Mouse (Mus musculus) limb, embryonic 13.5 days (tissue): ENCODE results near the gene Peli3. TPM values are rescaled to one million over a fixed set of nuclear protein-coding genes. Genes with fewer than 3 reads are reported as not detected.

Source experiments
- ATAC-seq: fragments of 200-750 bp; cut with Nextera tagmentation; 2 replicates; pipeline ENCODE4 v1.8.0; 2017; ENCODE audit warnings: low read depth, moderate number of reproducible peaks, moderate TSS enrichment; ENCODE audit not compliant: low FRiP score
- H3K27ac ChIP-seq: fragments of 300-500 bp; sonication (generic); 2 replicates; pipeline ENCODE4 v1.5.1; 2015; ENCODE audit warnings: inconsistent platforms, mild to moderate bottlenecking, moderate library complexity
- H3K27me3 ChIP-seq: fragments of 300-500 bp; sonication (generic); 2 replicates; pipeline ENCODE4 v1.6.1; 2015; ENCODE audit warnings: mild to moderate bottlenecking, inconsistent platforms
- H3K36me3 ChIP-seq: fragments of 300-500 bp; sonication (generic); 2 replicates; pipeline ENCODE4 v1.6.1; 2015; ENCODE audit warnings: inconsistent platforms, mild to moderate bottlenecking, moderate library complexity
- H3K4me1 ChIP-seq: fragments of 300-500 bp; sonication (generic); 2 replicates; pipeline ENCODE4 v1.6.1; 2015; ENCODE audit warnings: inconsistent platforms
- H3K4me2 ChIP-seq: fragments of 300-500 bp; sonication (generic); replicated peaks from 2 replicates; pipeline ENCODE4 v1.6.1; 2015; ENCODE audit warnings: inconsistent platforms, mild to moderate bottlenecking, moderate library complexity
- H3K4me3 ChIP-seq: fragments of 300-500 bp; sonication (generic); 2 replicates; pipeline ENCODE4 v1.5.1; 2015; ENCODE audit warnings: moderate library complexity, mild to moderate bottlenecking, inconsistent platforms
- H3K9ac ChIP-seq: fragments of 300-500 bp; sonication (generic); 2 replicates; pipeline ENCODE4 v1.6.1; 2015; ENCODE audit warnings: mild to moderate bottlenecking, inconsistent platforms
- H3K9me3 ChIP-seq: fragments of 300-500 bp; sonication (generic); 2 replicates; pipeline ENCODE4 v1.6.1; 2016; ENCODE audit warnings: inconsistent platforms
- WGBS: fragments of 180-500 bp; shearing (Covaris S2); methylation state at CpG from one replicate; pipeline ENCODE4 v1.1.7; 2015; 5-methylcytosine and 5-hydroxymethylcytosine counted together
- polyA plus RNA-seq: library from polyadenylated mRNA; unstranded; fragments of >200 nt; fragmentation: Nextera tagmentation; extraction: Ambion mirVana; gene quantifications from 2 replicates; pipeline ENCODE4 v1.2.1, GENCODE M21; 2015

Peli3 gene
- polyA plus RNA-seq, 1 experiment from 2014 or later, result 3.4 TPM

- Histone ChIP-seq H3K27me3 (0 out of 2 replicates have a peak, but pooled peaks cover 12% of the 10 kb centered on the region), H3K4me1 (peaks cover 7% of the 10 kb centered on the region), H3K4me3 (no peak overlapping the region), H3K36me3 (peaks cover 8% of the 10 kb centered on the region; the same call in 1 of the 2 replicates), H3K9ac (no peak overlapping the region), H3K27ac (no peak overlapping the region), H3K4me2 (no peak overlapping the region), H3K9me3 (no peaks in the 10 kb centered on the region)
- no peak for ATAC-seq
- 76% methylated on average over 17 of the region's 17 CpGs for WGBS
Measured at GRCm38 (mm10) chr19:4937444-4938310, 5.2 kb downstream of the Peli3 start.

- H3K4me1 ChIP-seq, result peaks cover under 1% of the 10 kb centered on the region; the same call in 1 of the 2 replicates
- H3K27me3 ChIP-seq, result 0 out of 2 replicates have a peak, but pooled peaks cover 7% of the 10 kb centered on the region
- H3K4me3 ChIP-seq, result no peak overlapping the region
- no peaks in the 10 kb centered on the region for H3K9me3 ChIP-seq
- peaks cover 14% of the 10 kb centered on the region; the same call in 1 of the 2 replicates for H3K36me3 ChIP-seq
- no peak overlapping the region for H3K4me2 ChIP-seq
- no peak overlapping the region for H3K27ac ChIP-seq
- ATAC-seq, result no peak
- H3K9ac ChIP-seq, result no peak overlapping the region
- 80% methylated on average over 2 of the region's 2 CpGs for WGBS
Measured at GRCm38 (mm10) chr19:4936896-4937295, 6.0 kb downstream of the Peli3 start.

DNA sequence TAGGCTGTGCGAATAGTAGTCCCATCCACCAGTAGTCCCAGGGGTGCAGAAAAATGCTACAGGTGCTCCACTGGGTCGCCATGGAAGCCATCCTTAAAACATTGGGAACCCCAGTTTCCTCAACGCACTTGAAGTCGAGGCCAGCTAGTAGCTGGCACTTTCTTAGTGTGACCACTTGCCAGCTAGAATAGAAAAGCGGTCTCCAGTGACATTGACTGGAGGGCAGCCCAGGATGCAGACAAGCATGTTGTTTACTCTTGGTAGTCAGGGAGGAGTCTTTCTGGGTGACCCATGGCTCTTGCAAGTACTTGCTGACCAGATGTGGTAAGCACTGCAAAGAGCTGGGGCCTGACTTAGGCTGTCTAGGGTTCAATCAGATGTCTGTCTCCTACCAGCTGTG, 14.1 kb downstream of the Peli3 start:
- Histone ChIP-seq H3K9ac (peak overlapping the region; percentile 74), H3K27me3 (no peaks in the 10 kb centered on the region), H3K36me3 (peaks cover 37% of the 10 kb centered on the region), H3K4me2 (peak overlapping the region; percentile 67), H3K27ac (peak overlapping the region; percentile 79), H3K4me3 (peak overlapping the region; percentile 67), H3K4me1 (peaks cover 19% of the 10 kb centered on the region), H3K9me3 (no peaks in the 10 kb centered on the region)
- no peak for ATAC-seq
- 65% methylated on average over 5 of the region's 5 CpGs for WGBS

DNA sequence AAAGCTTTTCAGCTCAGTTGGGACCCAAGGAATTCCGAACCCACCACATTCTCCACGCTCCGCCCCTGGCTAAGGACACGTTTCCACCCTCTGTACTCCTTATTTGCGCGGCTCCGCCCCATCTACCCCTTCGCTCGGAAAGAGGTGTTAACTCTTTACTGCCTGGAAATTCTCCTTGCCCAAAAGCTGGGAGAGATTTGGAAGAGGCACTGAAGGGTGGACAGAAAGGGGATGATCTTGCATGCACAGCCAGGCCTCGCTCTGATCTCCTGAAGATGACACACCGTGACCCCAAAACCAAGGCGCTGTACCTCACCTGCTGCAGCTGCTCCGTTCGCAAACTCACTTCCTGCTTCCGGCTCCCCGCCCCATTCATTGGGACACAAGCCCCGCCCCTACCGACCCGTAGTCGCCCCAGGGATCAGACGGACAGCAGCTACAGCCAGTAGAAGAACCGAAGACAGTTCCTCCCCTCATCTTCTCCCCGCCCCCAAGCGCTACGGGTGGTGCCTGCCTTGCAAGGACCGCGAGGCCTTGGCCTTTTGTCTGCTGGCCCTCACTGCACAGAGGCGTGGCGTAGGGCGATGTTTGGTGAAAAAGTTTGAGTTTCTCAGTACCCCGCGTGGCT, 14.9 kb downstream of the Peli3 start, which contains the start of gene Dpp3:
Gene Dpp3, minus strand, starts transcription at position 384 of the 628 bp plus-strand sequence.
- 0% methylated on average over 32 of the region's 32 CpGs for WGBS
- H3K27me3 ChIP-seq, result no peaks in the 10 kb centered on the region
- peak within 1 kb of the TSS; percentile 67 for H3K4me3 ChIP-seq
- ATAC-seq, result peak; percentile 99
- H3K4me2 ChIP-seq, result peak within 1 kb of the TSS; percentile 67
- H3K9me3 ChIP-seq, result no peaks in the 10 kb centered on the region
- peaks cover 41% of the 10 kb centered on the region for H3K36me3 ChIP-seq
- H3K9ac ChIP-seq, result peak within 1 kb of the TSS; percentile 74
- peak within 1 kb of the TSS; percentile 79 for H3K27ac ChIP-seq
- H3K4me1 ChIP-seq, result peaks cover 19% of the 10 kb centered on the region

GRCm38 (mm10) chr19:4925121-4925860, 17.6 kb downstream of the Peli3 start:
- Histone ChIP-seq H3K4me1 (peaks cover 19% of the 10 kb centered on the region), H3K9me3 (no peaks in the 10 kb centered on the region), H3K36me3 (peaks cover 61% of the 10 kb centered on the region), H3K27ac (no peak overlapping the region), H3K4me3 (no peak overlapping the region), H3K9ac (no peak overlapping the region), H3K27me3 (no peaks in the 10 kb centered on the region), H3K4me2 (no peak overlapping the region)
- ATAC-seq, result no peak
- WGBS, result 95% methylated on average over 11 of the region's 11 CpGs

GRCm38 (mm10) chr19:4919652-4920051, 23.3 kb downstream of the Peli3 start:
- no peak overlapping the region for H3K4me2 ChIP-seq
- H3K9me3 ChIP-seq, result no peaks in the 10 kb centered on the region
- H3K27me3 ChIP-seq, result no peaks in the 10 kb centered on the region
- H3K36me3 ChIP-seq, result peaks cover 99% of the 10 kb centered on the region
- no peak overlapping the region for H3K27ac ChIP-seq
- no peaks in the 10 kb centered on the region for H3K4me1 ChIP-seq
- ATAC-seq, result no peak
- no peak overlapping the region for H3K4me3 ChIP-seq
- H3K9ac ChIP-seq, result no peak overlapping the region
- 85% methylated on average over 6 of the region's 6 CpGs for WGBS

DNA sequence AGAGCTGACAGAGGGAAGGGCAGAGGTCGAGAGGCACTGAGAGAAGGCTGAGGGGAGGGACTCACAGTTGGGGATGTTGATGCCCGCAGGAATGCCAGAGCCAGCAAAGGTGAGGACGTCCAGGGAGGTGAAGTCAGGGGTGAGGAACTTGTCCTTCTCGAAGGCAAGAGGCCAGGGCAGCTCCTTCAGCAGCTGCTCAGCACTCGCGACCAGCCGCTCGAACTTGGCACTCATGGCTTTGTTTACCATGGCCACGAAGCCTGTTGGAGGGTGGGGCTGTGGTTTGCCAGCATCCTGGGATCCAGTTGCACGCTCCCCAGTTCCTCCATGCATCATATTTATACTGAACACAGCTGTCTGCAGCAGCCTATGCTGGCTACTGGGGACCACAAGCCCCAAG, 26.1 kb downstream of the Peli3 start:
- 83% methylated on average over 10 of the region's 10 CpGs for WGBS
- Histone ChIP-seq H3K27me3 (no peaks in the 10 kb centered on the region), H3K4me2 (no peak overlapping the region), H3K27ac (no peak overlapping the region), H3K9ac (peak overlapping the region; percentile 8; the same call in 1 of the 2 replicates), H3K4me1 (no peaks in the 10 kb centered on the region), H3K36me3 (peaks cover 98% of the 10 kb centered on the region), H3K4me3 (no peak overlapping the region), H3K9me3 (no peaks in the 10 kb centered on the region)
- ATAC-seq, result no peak

- no peaks in the 10 kb centered on the region for H3K9me3 ChIP-seq
- H3K36me3 ChIP-seq, result peaks cover 98% of the 10 kb centered on the region
Measured at GRCm38 (mm10) chr19:4915924-4916603, 26.9 kb downstream of the Peli3 start.

GRCm38 (mm10) chr19:4909376-4909775, 33.6 kb downstream of the Peli3 start:
- Histone ChIP-seq H3K27me3 (no peaks in the 10 kb centered on the region), H3K4me2 (no peak overlapping the region), H3K9ac (no peak overlapping the region), H3K27ac (no peak overlapping the region), H3K36me3 (peaks cover 72% of the 10 kb centered on the region), H3K9me3 (no peaks in the 10 kb centered on the region), H3K4me3 (no peak overlapping the region), H3K4me1 (peaks cover 6% of the 10 kb centered on the region)
- WGBS, result 92% methylated on average over 7 of the region's 7 CpGs
- ATAC-seq, result no peak

More at GRCm38 (mm10) chr19:4915924-4916603, 26.9 kb downstream of the Peli3 start:
- Histone ChIP-seq H3K27ac (no peak overlapping the region), H3K27me3 (no peaks in the 10 kb centered on the region), H3K9ac (no peak overlapping the region), H3K4me1 (no peaks in the 10 kb centered on the region), H3K4me2 (no peak overlapping the region), H3K4me3 (no peak overlapping the region)
- WGBS, result 92% methylated on average over 15 of the region's 15 CpGs
- no peak for ATAC-seq

DNA sequence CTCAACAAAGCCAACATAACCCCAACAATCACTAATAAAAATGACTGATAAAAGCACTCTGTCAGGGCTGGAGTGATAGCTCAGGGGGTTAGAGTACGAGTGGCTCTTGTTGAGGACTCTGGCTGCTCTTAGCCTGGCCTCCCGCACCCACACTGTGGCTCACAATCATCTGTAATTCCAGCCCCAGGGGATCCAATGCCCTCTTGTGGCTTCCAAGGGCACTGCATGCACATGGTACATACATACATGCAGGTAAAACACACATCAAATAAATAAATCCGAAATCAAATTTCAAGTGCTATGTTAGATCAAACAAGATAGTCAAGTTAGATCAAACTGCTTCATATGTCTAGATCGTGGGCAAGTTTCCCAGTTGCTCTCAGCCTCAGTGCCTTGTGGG, 34.8 kb downstream of the Peli3 start:
- 90% methylated on average over 4 of the region's 4 CpGs for WGBS

DNA sequence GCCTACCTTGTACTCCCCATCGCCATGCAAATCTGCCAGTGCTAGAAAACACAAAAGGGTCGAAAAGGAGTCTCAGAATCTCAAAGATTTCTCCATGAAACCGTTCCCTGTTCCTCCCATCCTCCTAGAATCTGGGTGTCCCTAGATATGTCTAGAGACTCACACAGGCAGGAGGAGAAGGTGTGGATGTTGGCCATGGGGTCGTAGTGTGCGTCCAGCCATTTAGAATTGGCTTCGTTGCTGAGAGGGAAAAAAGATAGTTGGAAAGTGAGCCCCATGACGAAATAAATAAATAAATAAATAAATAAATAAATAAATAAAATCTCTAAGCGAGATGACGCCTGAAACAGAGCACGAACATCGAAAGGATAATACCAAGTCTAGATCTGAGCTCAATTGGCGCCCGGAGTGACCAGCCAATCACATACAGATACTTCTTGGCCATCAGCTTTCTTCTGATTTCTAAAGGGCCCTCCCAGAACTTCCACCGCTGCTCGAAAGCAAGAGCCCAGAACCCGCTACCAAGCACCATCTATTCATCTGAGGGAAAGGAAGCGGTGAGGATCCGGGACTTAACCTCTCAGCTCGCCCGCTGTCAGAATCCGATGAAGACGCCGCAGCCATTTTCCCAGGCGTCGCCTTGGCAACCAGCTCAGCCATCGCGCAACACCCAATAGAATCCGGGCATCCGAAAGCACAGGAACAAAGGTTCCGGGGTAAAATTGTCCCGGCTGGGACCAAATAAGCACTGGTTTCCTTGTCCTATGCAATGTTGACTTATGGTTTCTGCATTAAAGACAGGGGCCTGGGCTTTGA, 36.7 kb downstream of the Peli3 start, which contains the start of gene Bbs1:
Gene Bbs1, minus strand, starts transcription at position 650 of the 816 bp plus-strand sequence.
- H3K4me1 ChIP-seq, result peaks cover 6% of the 10 kb centered on the region
- 8% methylated on average over 31 of the region's 31 CpGs for WGBS
- H3K9me3 ChIP-seq, result no peaks in the 10 kb centered on the region
- H3K4me2 ChIP-seq, result peak within 1 kb of the TSS; percentile 74
- H3K9ac ChIP-seq, result peak within 1 kb of the TSS; percentile 65
- no peak within 1 kb of the TSS for H3K27ac ChIP-seq
- H3K36me3 ChIP-seq, result peaks cover 56% of the 10 kb centered on the region
- ATAC-seq, result peak; percentile 69; the same call in 1 of the 2 replicates
- peak within 1 kb of the TSS; percentile 63 for H3K4me3 ChIP-seq
- no peaks in the 10 kb centered on the region for H3K27me3 ChIP-seq

More for the DNA sequence above, 34.8 kb downstream of the Peli3 start:
- Histone ChIP-seq H3K4me2 (no peak overlapping the region), H3K9ac (no peak overlapping the region), H3K27me3 (no peaks in the 10 kb centered on the region), H3K36me3 (peaks cover 65% of the 10 kb centered on the region), H3K4me3 (no peak overlapping the region), H3K4me1 (peaks cover 6% of the 10 kb centered on the region), H3K9me3 (no peaks in the 10 kb centered on the region), H3K27ac (no peak overlapping the region)
- ATAC-seq, result no peak
